Mouse (Mus musculus): ENCODE results near the gene Tmprss11f.

- no peak for TF ChIP-seq CTCF (IDR thresholded peaks at IDR 0.05; ENCODE audit: low read depth)
- no peak for TF ChIP-seq EP300 (IDR thresholded peaks at IDR 0.05; ENCODE audit: low read depth)
Measured at GRCm38 (mm10) chr5:86473859-86474258, 158.4 kb downstream of the Tmprss11f start.
